Mouse (Mus musculus): ENCODE results near the gene Dnaja3.

DNA sequence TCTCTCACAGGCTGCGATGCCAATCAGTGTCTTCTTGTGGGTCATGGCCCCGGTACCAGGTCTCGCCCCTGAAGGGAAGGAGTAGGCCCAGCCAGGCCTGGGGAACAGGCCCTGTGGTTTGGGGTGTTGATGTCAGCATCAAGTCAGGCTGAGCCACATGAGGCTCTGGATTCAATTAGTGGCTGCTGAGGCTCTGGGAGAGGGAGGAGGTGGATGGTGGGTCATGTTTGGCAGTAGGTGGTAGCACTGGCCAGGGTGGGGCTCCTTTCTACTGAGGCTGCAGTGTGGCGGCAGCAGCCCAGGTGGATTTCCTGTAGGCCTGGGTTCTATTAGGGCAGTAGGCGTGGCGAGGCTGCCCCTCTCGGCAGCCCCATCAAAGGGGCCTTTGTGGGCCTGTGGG, 11.8 kb downstream of the Dnaja3 start:
- TF ChIP-seq EP300 (IDR thresholded peaks at IDR 0.05) (no peak), CTCF (IDR thresholded peaks at IDR 0.05) (no peak)
